Mouse (Mus musculus): ENCODE measurements around the gene Edil3. TPM values are rescaled to one million over a fixed set of nuclear protein-coding genes. Genes with fewer than 3 reads are reported as not detected.

Gene Edil3
- total and polyA plus RNA-seq, 2 experiments = under 0.01 TPM; not detected in 1

DNA sequence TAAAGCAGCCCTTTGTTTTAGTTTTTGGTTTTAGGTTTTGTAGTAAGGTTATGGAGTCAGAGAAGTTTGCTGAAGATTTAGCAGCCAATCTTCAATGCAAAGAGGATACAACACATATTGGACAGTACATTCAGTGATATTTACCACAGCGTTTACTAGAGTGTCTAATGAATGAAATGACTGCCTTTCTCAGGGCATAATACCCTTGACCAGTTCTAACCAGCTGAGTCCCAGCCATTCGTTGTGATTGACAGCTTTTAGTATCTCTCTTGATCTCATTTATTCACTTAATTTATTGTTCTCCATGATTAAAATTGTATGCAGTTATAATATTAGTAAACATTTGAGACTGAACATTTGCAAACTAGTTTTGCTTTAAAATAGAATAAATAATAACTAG, 375.7 kb downstream of the Edil3 start:
- no peaks in the 10 kb centered on the region for H3K79me2 ChIP-seq (ENCODE audit: control insufficient read depth, insufficient read depth, low read length)
- no peaks in the 10 kb centered on the region for H3K36me3 ChIP-seq (ENCODE audit: control insufficient read depth, insufficient read depth, low read length)
- H3K27ac ChIP-seq (replicated peaks; ENCODE audit: insufficient read depth, low read depth, low read length) = no peak overlapping the region
- 55% methylated on average over 2 of the region's 2 CpGs for WGBS
- H3K9ac ChIP-seq (ENCODE audit: low read depth, low read length) = no peak overlapping the region
- no peak for TF ChIP-seq CTCF (IDR thresholded peaks at IDR 0.05; ENCODE audit: low read depth, low read length)
- TF ChIP-seq POLR2A (IDR thresholded peaks at IDR 0.05; ENCODE audit: extremely low read depth, insufficient read depth, low read length) = no peak
- no peak overlapping the region for H3K4me3 ChIP-seq (ENCODE audit: insufficient read depth, low read depth, low read length)
- no peaks in the 10 kb centered on the region for H3K4me1 ChIP-seq (ENCODE audit: control insufficient read depth, insufficient read depth, low read length)
- no peaks in the 10 kb centered on the region for H3K27me3 ChIP-seq (ENCODE audit: control insufficient read depth, insufficient read depth, low read length)
- no peak for DNase-seq (ENCODE audit: extremely low read depth, low read depth, low spot score)

DNA sequence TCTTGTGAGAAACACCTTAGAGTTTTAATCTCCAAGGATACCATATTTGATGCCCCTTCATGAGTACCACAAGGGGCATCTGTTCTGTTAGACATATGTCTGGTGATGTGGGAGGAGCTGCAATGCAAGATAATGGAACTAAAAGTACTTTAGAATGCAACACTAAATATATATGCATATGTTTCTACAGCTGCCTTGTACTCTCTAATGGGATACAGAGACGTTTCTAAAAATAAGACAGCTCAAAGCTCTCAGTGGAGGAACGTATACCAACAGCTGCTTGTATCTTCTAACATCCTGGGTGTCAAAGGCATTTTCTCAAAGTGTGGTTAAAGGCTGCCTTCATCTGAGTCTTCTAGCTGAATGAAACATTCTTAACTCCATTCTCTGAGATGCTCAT, 378.0 kb downstream of the Edil3 start:
- Histone ChIP-seq H3K79me2 (ENCODE audit: control insufficient read depth, insufficient read depth, low read length) (no peaks in the 10 kb centered on the region), H3K4me3 (ENCODE audit: insufficient read depth, low read depth, low read length) (no peak overlapping the region), H3K36me3 (ENCODE audit: control insufficient read depth, insufficient read depth, low read length) (no peaks in the 10 kb centered on the region), H3K9ac (ENCODE audit: low read depth, low read length) (no peak overlapping the region), H3K27me3 (ENCODE audit: control insufficient read depth, insufficient read depth, low read length) (no peaks in the 10 kb centered on the region), H3K4me1 (ENCODE audit: control insufficient read depth, insufficient read depth, low read length) (no peaks in the 10 kb centered on the region), H3K27ac (replicated peaks; ENCODE audit: insufficient read depth, low read depth, low read length) (no peak overlapping the region)
- no peak for DNase-seq (ENCODE audit: extremely low read depth, low read depth, low spot score)
- 64% methylated on average over 2 of the region's 2 CpGs for WGBS
- TF ChIP-seq POLR2A (IDR thresholded peaks at IDR 0.05; ENCODE audit: extremely low read depth, insufficient read depth, low read length) (no peak), CTCF (IDR thresholded peaks at IDR 0.05; ENCODE audit: low read depth, low read length) (no peak)

DNA sequence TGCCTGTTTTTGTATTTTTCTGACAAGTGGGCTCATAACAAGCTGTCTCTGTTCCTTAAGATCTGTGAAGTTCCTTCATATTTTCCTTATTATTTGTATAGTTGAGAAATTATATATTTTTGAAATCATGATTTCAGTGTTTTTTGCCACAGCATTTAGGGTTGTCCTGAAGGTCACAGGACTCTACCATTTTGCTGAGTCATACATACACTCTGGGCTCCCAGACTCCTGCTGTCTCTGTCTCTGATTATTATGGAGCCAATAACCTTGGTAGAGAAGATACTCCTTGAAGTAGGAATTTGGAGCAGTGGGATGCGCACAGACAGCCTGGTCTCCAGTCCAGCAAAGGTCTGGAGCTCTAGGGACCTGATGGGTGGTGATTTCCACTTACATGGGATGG, 416.8 kb downstream of the Edil3 start:
- 93% methylated on average over 1 of the region's 1 CpGs for WGBS
- Histone ChIP-seq H3K4me1 (ENCODE audit: control insufficient read depth, insufficient read depth, low read length) (no peaks in the 10 kb centered on the region), H3K27ac (replicated peaks; ENCODE audit: insufficient read depth, low read depth, low read length) (no peak overlapping the region), H3K4me3 (ENCODE audit: insufficient read depth, low read depth, low read length) (no peak overlapping the region), H3K27me3 (ENCODE audit: control insufficient read depth, insufficient read depth, low read length) (no peaks in the 10 kb centered on the region), H3K36me3 (ENCODE audit: control insufficient read depth, insufficient read depth, low read length) (no peaks in the 10 kb centered on the region), H3K9ac (ENCODE audit: low read depth, low read length) (no peak overlapping the region), H3K79me2 (ENCODE audit: control insufficient read depth, insufficient read depth, low read length) (no peaks in the 10 kb centered on the region)
- TF ChIP-seq POLR2A (IDR thresholded peaks at IDR 0.05; ENCODE audit: extremely low read depth, insufficient read depth, low read length) = no peak
- TF ChIP-seq CTCF (IDR thresholded peaks at IDR 0.05; ENCODE audit: low read depth, low read length) = no peak
- no peak for DNase-seq (ENCODE audit: extremely low read depth, low read depth, low spot score)

DNA sequence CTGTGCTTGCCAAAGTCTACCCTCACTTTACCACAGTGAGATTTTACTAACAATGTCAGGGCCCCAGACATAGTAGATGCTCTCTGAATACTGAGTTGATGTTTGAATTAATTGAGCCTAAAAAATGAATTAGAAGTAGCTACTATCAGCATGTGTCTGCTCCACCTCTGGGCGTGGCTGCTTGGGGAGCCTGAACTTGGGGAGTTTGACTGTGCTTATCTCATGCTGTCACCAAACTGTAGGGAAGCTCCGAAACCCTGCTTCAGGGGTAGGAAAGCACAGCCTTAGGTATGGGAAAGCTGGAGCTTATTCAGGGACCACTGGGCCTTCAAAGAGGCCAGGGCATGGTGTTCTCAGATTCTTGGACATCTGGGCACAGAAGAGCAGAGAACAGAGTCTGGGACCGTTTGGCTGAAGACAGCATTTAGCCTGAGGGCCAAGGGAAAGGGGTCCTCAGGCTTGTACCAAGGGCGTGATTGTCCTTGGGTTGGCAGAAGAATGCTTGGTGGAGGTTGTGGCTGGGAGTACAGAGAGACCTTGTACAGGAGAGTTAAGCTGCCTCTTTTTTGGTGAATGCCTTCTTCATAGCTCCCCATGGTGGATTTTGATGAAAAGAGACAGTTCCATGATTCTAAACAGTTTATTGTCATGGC, 432.8 kb downstream of the Edil3 start:
- Histone ChIP-seq H3K9ac (ENCODE audit: low read depth, low read length) (no peak overlapping the region), H3K36me3 (ENCODE audit: control insufficient read depth, insufficient read depth, low read length) (no peaks in the 10 kb centered on the region), H3K79me2 (ENCODE audit: control insufficient read depth, insufficient read depth, low read length) (no peaks in the 10 kb centered on the region), H3K4me3 (ENCODE audit: insufficient read depth, low read depth, low read length) (no peak overlapping the region), H3K27me3 (ENCODE audit: control insufficient read depth, insufficient read depth, low read length) (no peaks in the 10 kb centered on the region), H3K4me1 (ENCODE audit: control insufficient read depth, insufficient read depth, low read length) (no peaks in the 10 kb centered on the region), H3K27ac (replicated peaks; ENCODE audit: insufficient read depth, low read depth, low read length) (no peak overlapping the region)
- WGBS = 62% methylated on average over 4 of the region's 4 CpGs
- no peak for TF ChIP-seq POLR2A (IDR thresholded peaks at IDR 0.05; ENCODE audit: extremely low read depth, insufficient read depth, low read length)
- no peak for TF ChIP-seq CTCF (IDR thresholded peaks at IDR 0.05; ENCODE audit: low read depth, low read length)
- no peak for DNase-seq (ENCODE audit: extremely low read depth, low read depth, low spot score)

DNA sequence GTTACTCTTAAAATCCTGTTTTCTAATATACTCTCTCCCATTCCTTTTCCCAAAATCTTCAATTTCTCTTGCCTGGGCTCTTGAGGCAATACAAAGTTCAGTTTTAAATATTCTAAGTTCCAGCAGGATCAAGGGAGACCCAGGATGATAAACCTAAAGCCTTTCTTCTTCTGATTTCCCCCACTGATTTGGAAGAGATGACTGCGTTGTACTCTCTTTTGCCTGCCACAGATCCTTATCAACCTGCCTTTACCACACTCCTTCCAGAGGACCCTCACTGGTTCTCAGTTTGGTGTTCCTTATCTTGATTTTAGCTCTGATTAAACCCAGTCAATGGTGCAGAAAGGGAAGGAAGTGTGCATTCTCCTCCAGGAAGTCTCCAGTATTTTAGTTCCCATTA, 435.6 kb downstream of the Edil3 start:
- TF ChIP-seq POLR2A (IDR thresholded peaks at IDR 0.05; ENCODE audit: extremely low read depth, insufficient read depth, low read length) (no peak), CTCF (IDR thresholded peaks at IDR 0.05; ENCODE audit: low read depth, low read length) (no peak)
- 48% methylated on average over 1 of the region's 1 CpGs for WGBS
- no peak for DNase-seq (ENCODE audit: extremely low read depth, low read depth, low spot score)

DNA sequence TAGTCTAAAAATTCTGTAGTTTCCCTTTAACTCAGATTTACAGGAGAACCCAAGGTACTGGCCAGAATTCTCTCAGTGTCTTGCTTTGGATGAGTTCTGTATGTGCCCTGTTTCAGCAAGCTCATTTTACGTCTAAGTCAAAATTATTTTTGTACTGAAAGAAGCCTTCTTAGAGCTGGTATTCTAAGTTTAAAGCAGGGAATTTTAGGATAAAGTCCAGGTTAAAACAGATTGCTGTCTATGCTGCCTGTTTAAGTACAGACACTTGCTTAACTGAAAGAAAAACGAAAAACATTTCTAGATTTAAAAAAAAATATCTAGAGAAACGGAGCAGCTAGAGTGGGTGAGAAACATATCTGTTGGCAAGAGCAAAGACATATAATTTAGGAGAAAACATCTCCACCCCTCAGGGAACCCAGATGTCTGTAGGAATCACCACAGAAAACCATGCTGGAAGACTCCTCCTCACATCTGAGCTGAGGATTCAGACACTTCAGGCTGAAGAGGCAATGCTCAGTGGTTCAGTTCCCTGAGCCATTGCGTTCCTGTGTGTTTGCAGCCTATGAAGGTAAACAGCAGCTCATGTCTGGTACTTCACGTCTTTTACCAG, 465.5 kb downstream of the Edil3 start:
- H3K4me1 ChIP-seq (ENCODE audit: control insufficient read depth, insufficient read depth, low read length) = no peaks in the 10 kb centered on the region
- WGBS = 70% methylated on average over 5 of the region's 5 CpGs
- no peak for DNase-seq (ENCODE audit: extremely low read depth, low read depth, low spot score)
- no peaks in the 10 kb centered on the region for H3K79me2 ChIP-seq (ENCODE audit: control insufficient read depth, insufficient read depth, low read length)
- no peak overlapping the region for H3K27ac ChIP-seq (replicated peaks; ENCODE audit: insufficient read depth, low read depth, low read length)
- no peak overlapping the region for H3K9ac ChIP-seq (ENCODE audit: low read depth, low read length)
- no peak overlapping the region for H3K4me3 ChIP-seq (ENCODE audit: insufficient read depth, low read depth, low read length)
- H3K27me3 ChIP-seq (ENCODE audit: control insufficient read depth, insufficient read depth, low read length) = no peaks in the 10 kb centered on the region
- TF ChIP-seq CTCF (IDR thresholded peaks at IDR 0.05; ENCODE audit: low read depth, low read length) = no peak
- TF ChIP-seq POLR2A (IDR thresholded peaks at IDR 0.05; ENCODE audit: extremely low read depth, insufficient read depth, low read length) = no peak
- H3K36me3 ChIP-seq (ENCODE audit: control insufficient read depth, insufficient read depth, low read length) = no peaks in the 10 kb centered on the region

More for the DNA sequence above, 435.6 kb downstream of the Edil3 start:
- H3K4me3 ChIP-seq (ENCODE audit: insufficient read depth, low read depth, low read length) = no peak overlapping the region
- H3K27ac ChIP-seq (replicated peaks; ENCODE audit: insufficient read depth, low read depth, low read length) = no peak overlapping the region
- H3K79me2 ChIP-seq (ENCODE audit: control insufficient read depth, insufficient read depth, low read length) = no peaks in the 10 kb centered on the region
- no peak overlapping the region for H3K9ac ChIP-seq (ENCODE audit: low read depth, low read length)
- H3K27me3 ChIP-seq (ENCODE audit: control insufficient read depth, insufficient read depth, low read length) = no peaks in the 10 kb centered on the region
- H3K4me1 ChIP-seq (ENCODE audit: control insufficient read depth, insufficient read depth, low read length) = no peaks in the 10 kb centered on the region
- H3K36me3 ChIP-seq (ENCODE audit: control insufficient read depth, insufficient read depth, low read length) = no peaks in the 10 kb centered on the region

Measured in liver, adult 2 months (tissue).